Mouse (Mus musculus): Measurements from ENCODE around the gene Gm20388. TPM values are rescaled to one million over a fixed set of nuclear protein-coding genes. Genes with fewer than 3 reads are reported as not detected.

Gm20388 gene
- polyA plus RNA-seq, 1 experiment from 2014 or later = 1.4 TPM

- Histone ChIP-seq H3K27ac (ENCODE audit: low read length) (no peak overlapping the region), H3K4me2 (ENCODE audit: low read depth, low read length) (no peak overlapping the region), H3K9me3 (replicated peaks; ENCODE audit: control insufficient read depth, low read length) (no peaks in the 10 kb centered on the region), H3K4me1 (ENCODE audit: control insufficient read depth, low read depth, low read length) (no peaks in the 10 kb centered on the region), H3K9ac (ENCODE audit: low read depth, low read length) (no peak overlapping the region), H3K4me3 (ENCODE audit: low read depth, low read length) (no peak overlapping the region), H3K27me3 (ENCODE audit: control insufficient read depth, insufficient read depth, low read depth, low read length) (no peaks in the 10 kb centered on the region), H3K36me3 (ENCODE audit: control insufficient read depth, insufficient read depth) (peaks cover 26% of the 10 kb centered on the region)
- 78% methylated on average over 14 of the region's 14 CpGs for WGBS (ENCODE audit: insufficient replicate concordance)
- no peak for ATAC-seq (ENCODE audit: low read depth)
These were observed 1689.2 kb downstream of the Gm20388 start for GRCm38 (mm10) chr8:121599842-121600241.

GRCm38 (mm10) chr8:121602411-121602810 is 1691.8 kb downstream of the Gm20388 start:
- Histone ChIP-seq H3K36me3 (ENCODE audit: control insufficient read depth, insufficient read depth) (peaks cover 9% of the 10 kb centered on the region; the same call in 1 of the 2 replicates), H3K9ac (ENCODE audit: low read depth, low read length) (no peak overlapping the region)

DNA sequence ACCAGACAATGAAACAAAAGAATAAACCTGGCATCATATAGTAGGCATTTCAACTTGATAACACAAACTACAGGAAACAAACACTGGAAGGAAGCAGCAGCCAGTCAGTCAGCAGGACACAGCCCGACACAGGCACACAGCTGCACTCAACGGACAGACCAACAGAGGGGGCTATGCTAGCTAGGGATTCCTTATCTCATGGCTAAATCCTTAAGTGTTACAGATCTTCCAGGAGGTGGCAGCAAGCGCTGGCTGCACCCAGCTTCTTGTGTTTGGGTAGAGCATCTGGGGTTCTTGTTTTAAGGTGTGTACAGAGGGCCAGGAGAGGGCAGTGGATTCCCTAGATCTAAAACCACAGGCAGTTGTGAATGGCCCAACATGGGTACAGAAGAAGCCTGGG is 1692.2 kb downstream of the Gm20388 start:
- H3K9ac ChIP-seq (ENCODE audit: low read depth, low read length) = no peak overlapping the region
- 14% methylated on average over 3 of the region's 3 CpGs for WGBS (ENCODE audit: insufficient replicate concordance)
- peaks cover 4% of the 10 kb centered on the region; the same call in 1 of the 2 replicates for H3K36me3 ChIP-seq (ENCODE audit: control insufficient read depth, insufficient read depth)
- no peak overlapping the region for H3K27ac ChIP-seq (ENCODE audit: low read length)
- no peaks in the 10 kb centered on the region for H3K9me3 ChIP-seq (replicated peaks; ENCODE audit: control insufficient read depth, low read length)
- no peaks in the 10 kb centered on the region for H3K4me1 ChIP-seq (ENCODE audit: control insufficient read depth, low read depth, low read length)
- peak; percentile 30; the same call in 1 of the 2 replicates for ATAC-seq (ENCODE audit: low read depth)
- H3K27me3 ChIP-seq (ENCODE audit: control insufficient read depth, insufficient read depth, low read depth, low read length) = no peaks in the 10 kb centered on the region
- no peak overlapping the region for H3K4me3 ChIP-seq (ENCODE audit: low read depth, low read length)
- no peak overlapping the region for H3K4me2 ChIP-seq (ENCODE audit: low read depth, low read length)

More at GRCm38 (mm10) chr8:121602411-121602810, 1691.8 kb downstream of the Gm20388 start:
- H3K4me1 ChIP-seq (ENCODE audit: control insufficient read depth, low read depth, low read length) = no peaks in the 10 kb centered on the region
- H3K27me3 ChIP-seq (ENCODE audit: control insufficient read depth, insufficient read depth, low read depth, low read length) = no peaks in the 10 kb centered on the region
- H3K9me3 ChIP-seq (replicated peaks; ENCODE audit: control insufficient read depth, low read length) = no peaks in the 10 kb centered on the region
- no peak overlapping the region for H3K4me3 ChIP-seq (ENCODE audit: low read depth, low read length)
- no peak for ATAC-seq (ENCODE audit: low read depth)
- 80% methylated on average over 12 of the region's 12 CpGs for WGBS (ENCODE audit: insufficient replicate concordance)
- no peak overlapping the region for H3K4me2 ChIP-seq (ENCODE audit: low read depth, low read length)
- H3K27ac ChIP-seq (ENCODE audit: low read length) = no peak overlapping the region

DNA sequence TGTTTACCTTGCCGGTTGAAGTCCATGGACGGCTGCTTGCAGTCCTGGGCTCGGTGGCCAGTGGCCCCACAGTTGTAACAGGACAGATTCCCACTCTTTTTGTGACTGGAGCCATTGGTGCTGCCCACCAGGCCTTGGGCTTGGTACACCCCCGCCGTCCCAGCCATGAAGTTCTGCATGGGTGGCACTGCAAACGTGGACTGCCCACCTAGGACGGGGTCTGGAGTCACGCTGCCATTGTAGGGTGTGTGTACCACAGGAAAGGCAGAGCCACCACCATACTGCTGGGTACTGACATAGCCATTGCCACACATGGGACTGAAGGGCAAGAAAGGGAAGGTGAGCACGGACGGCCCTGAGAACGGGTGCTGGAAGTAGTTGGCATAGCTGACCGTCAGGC is 1693.2 kb downstream of the Gm20388 start:
- no peak for ATAC-seq (ENCODE audit: low read depth)
- Histone ChIP-seq H3K4me2 (ENCODE audit: low read depth, low read length) (no peak overlapping the region), H3K27me3 (ENCODE audit: control insufficient read depth, insufficient read depth, low read depth, low read length) (no peaks in the 10 kb centered on the region), H3K4me1 (ENCODE audit: control insufficient read depth, low read depth, low read length) (no peaks in the 10 kb centered on the region), H3K9me3 (replicated peaks; ENCODE audit: control insufficient read depth, low read length) (no peaks in the 10 kb centered on the region), H3K27ac (ENCODE audit: low read length) (no peak overlapping the region), H3K9ac (ENCODE audit: low read depth, low read length) (no peak overlapping the region), H3K4me3 (ENCODE audit: low read depth, low read length) (no peak overlapping the region), H3K36me3 (ENCODE audit: control insufficient read depth, insufficient read depth) (no peaks in the 10 kb centered on the region)
- 75% methylated on average over 12 of the region's 12 CpGs for WGBS (ENCODE audit: insufficient replicate concordance)

DNA sequence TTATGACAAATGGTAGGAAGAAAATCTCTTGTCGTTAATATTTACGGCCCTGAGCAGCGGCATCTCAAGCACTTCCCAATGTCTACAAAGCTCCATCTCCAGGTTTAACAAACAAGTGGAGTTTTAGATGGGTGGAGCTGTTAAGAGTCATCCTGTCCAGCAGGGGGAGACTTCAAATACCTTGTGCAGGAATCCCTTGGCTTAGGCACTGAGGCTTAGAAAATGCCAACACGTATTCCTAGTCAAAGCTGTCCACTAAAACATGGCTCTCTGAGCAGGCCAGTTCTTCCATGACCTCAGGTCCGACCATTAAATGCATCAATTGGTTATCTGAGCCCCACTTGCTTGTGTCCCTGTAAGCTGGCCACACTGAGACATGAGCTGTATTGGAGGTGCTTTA is 1697.0 kb downstream of the Gm20388 start:
- Histone ChIP-seq H3K4me2 (ENCODE audit: low read depth, low read length) (no peak overlapping the region), H3K27me3 (ENCODE audit: control insufficient read depth, insufficient read depth, low read depth, low read length) (no peaks in the 10 kb centered on the region), H3K4me3 (ENCODE audit: low read depth, low read length) (no peak overlapping the region), H3K9ac (ENCODE audit: low read depth, low read length) (no peak overlapping the region), H3K27ac (ENCODE audit: low read length) (no peak overlapping the region), H3K9me3 (replicated peaks; ENCODE audit: control insufficient read depth, low read length) (no peaks in the 10 kb centered on the region), H3K36me3 (ENCODE audit: control insufficient read depth, insufficient read depth) (no peaks in the 10 kb centered on the region), H3K4me1 (ENCODE audit: control insufficient read depth, low read depth, low read length) (no peaks in the 10 kb centered on the region)
- no peak for ATAC-seq (ENCODE audit: low read depth)
- 69% methylated on average over 5 of the region's 5 CpGs for WGBS (ENCODE audit: insufficient replicate concordance)

DNA sequence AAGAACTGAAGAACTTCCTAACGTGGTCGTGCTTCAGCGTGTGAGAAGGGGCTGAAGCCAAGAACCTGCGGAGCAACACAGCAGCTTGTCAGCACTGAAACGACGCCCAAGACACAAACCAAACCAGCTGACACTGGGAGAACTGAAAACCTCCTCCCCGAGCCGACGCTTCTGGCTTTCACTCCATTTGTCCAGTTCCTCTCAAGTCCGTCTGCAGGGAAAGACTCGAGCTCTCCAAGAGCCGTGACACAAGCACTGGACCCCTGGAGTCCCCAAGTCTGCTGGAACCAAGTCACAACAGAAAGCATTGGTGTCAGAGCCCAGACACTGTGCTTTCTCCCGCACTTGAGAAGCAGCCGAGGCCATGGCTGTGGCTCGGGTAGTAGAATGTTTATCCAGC is 1698.6 kb downstream of the Gm20388 start:
- Histone ChIP-seq H3K9ac (ENCODE audit: low read depth, low read length) (no peak overlapping the region), H3K27ac (ENCODE audit: low read length) (no peak overlapping the region)

GRCm38 (mm10) chr8:121609916-121610315 is 1699.3 kb downstream of the Gm20388 start:
- no peak for ATAC-seq (ENCODE audit: low read depth)
- H3K36me3 ChIP-seq (ENCODE audit: control insufficient read depth, insufficient read depth) = no peaks in the 10 kb centered on the region
- no peak overlapping the region for H3K9ac ChIP-seq (ENCODE audit: low read depth, low read length)
- H3K27ac ChIP-seq (ENCODE audit: low read length) = no peak overlapping the region
- WGBS (ENCODE audit: insufficient replicate concordance) = 78% methylated on average over 11 of the region's 11 CpGs
- H3K4me2 ChIP-seq (ENCODE audit: low read depth, low read length) = no peak overlapping the region
- no peaks in the 10 kb centered on the region for H3K9me3 ChIP-seq (replicated peaks; ENCODE audit: control insufficient read depth, low read length)
- no peaks in the 10 kb centered on the region for H3K4me1 ChIP-seq (ENCODE audit: control insufficient read depth, low read depth, low read length)
- no peaks in the 10 kb centered on the region for H3K27me3 ChIP-seq (ENCODE audit: control insufficient read depth, insufficient read depth, low read depth, low read length)
- H3K4me3 ChIP-seq (ENCODE audit: low read depth, low read length) = no peak overlapping the region

More for the DNA sequence above, 1698.6 kb downstream of the Gm20388 start:
- Histone ChIP-seq H3K9me3 (replicated peaks; ENCODE audit: control insufficient read depth, low read length) (no peaks in the 10 kb centered on the region), H3K4me1 (ENCODE audit: control insufficient read depth, low read depth, low read length) (no peaks in the 10 kb centered on the region), H3K4me3 (ENCODE audit: low read depth, low read length) (no peak overlapping the region), H3K4me2 (ENCODE audit: low read depth, low read length) (no peak overlapping the region), H3K27me3 (ENCODE audit: control insufficient read depth, insufficient read depth, low read depth, low read length) (no peaks in the 10 kb centered on the region), H3K36me3 (ENCODE audit: control insufficient read depth, insufficient read depth) (no peaks in the 10 kb centered on the region)
- no peak for ATAC-seq (ENCODE audit: low read depth)
- 76% methylated on average over 15 of the region's 15 CpGs for WGBS (ENCODE audit: insufficient replicate concordance)

GRCm38 (mm10) chr8:121613419-121613818 is 1702.8 kb downstream of the Gm20388 start:
- Histone ChIP-seq H3K4me2 (ENCODE audit: low read depth, low read length) (no peak overlapping the region), H3K27ac (ENCODE audit: low read length) (no peak overlapping the region), H3K9ac (ENCODE audit: low read depth, low read length) (no peak overlapping the region), H3K27me3 (ENCODE audit: control insufficient read depth, insufficient read depth, low read depth, low read length) (no peaks in the 10 kb centered on the region), H3K4me3 (ENCODE audit: low read depth, low read length) (no peak overlapping the region), H3K4me1 (ENCODE audit: control insufficient read depth, low read depth, low read length) (no peaks in the 10 kb centered on the region), H3K36me3 (ENCODE audit: control insufficient read depth, insufficient read depth) (no peaks in the 10 kb centered on the region), H3K9me3 (replicated peaks; ENCODE audit: control insufficient read depth, low read length) (no peaks in the 10 kb centered on the region)
- ATAC-seq (ENCODE audit: low read depth) = no peak

- Histone ChIP-seq H3K4me2 (ENCODE audit: low read depth, low read length) (no peak overlapping the region), H3K4me1 (ENCODE audit: control insufficient read depth, low read depth, low read length) (no peaks in the 10 kb centered on the region; the same call in 1 of the 2 replicates), H3K4me3 (ENCODE audit: low read depth, low read length) (no peak overlapping the region), H3K9ac (ENCODE audit: low read depth, low read length) (no peak overlapping the region), H3K9me3 (replicated peaks; ENCODE audit: control insufficient read depth, low read length) (no peaks in the 10 kb centered on the region), H3K27ac (ENCODE audit: low read length) (peak overlapping the region; percentile 21), H3K36me3 (ENCODE audit: control insufficient read depth, insufficient read depth) (no peaks in the 10 kb centered on the region), H3K27me3 (ENCODE audit: control insufficient read depth, insufficient read depth, low read depth, low read length) (no peaks in the 10 kb centered on the region)
- WGBS (ENCODE audit: insufficient replicate concordance) = 33% methylated on average over 7 of the region's 7 CpGs
- peak; percentile 82 for ATAC-seq (ENCODE audit: low read depth)
These were observed 1708.9 kb downstream of the Gm20388 start for GRCm38 (mm10) chr8:121619401-121619995.

All from liver, embryonic 16.5 days (tissue).